Mouse (Mus musculus): Measurements from ENCODE around the gene Pip4k2b. TPM values are rescaled to one million over a fixed set of nuclear protein-coding genes. Genes with fewer than 3 reads are reported as not detected.
A peak's percentile ranks its signal among the peaks of the same experiment; 100 is the strongest.

The Pip4k2b gene
- polyA plus RNA-seq, 1 experiment from 2014 or later, result 6.2 TPM

DNA sequence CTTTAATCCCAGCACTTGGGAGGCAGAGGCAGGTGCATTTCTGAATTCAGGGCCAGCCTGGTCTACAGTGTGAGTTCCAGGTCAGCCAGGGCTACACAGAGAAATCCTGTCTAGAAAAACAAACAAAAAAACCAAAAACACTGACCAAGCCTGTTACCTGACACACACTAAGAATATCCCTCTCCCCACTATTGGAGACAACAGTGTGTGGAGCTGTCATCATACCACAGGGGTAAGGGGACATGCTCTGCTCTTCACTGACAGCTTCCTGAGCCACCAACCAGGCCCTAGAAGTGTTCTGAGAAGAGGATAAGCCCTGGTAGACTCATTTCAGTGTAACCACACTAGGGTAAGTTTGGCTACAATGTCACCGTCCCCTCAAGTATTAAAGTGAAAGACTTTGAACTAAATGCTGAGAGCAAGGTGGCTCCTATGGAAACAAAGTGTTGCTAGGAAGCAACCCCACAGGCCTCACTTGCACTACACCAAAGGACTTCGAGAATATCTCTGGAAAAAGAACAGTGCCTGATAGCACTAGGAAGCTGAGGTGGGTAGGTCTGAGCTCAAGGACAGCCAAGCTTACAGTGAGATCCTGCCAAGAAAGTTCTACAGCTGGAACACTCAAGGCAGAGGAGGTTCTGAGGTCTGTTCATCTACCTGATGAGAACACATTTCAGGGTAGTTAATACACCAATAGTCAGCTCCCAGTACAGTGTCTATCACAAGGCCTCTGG is 35.6 kb upstream of the Pip4k2b start:
- Histone ChIP-seq H3K27me3 (ENCODE audit: control insufficient read depth, insufficient read depth, low read length) (no peaks in the 10 kb centered on the region), H3K27ac (ENCODE audit: low read depth, low read length) (no peak overlapping the region), H3K4me3 (ENCODE audit: low read depth, low read length) (peak overlapping the region; percentile 95; the same call in 1 of the 2 replicates), H3K9me3 (ENCODE audit: control insufficient read depth, low read length) (no peaks in the 10 kb centered on the region), H3K36me3 (ENCODE audit: control insufficient read depth, insufficient read depth, low read length) (peaks cover 34% of the 10 kb centered on the region), H3K9ac (replicated peaks; ENCODE audit: low read depth, low read length) (no peak overlapping the region), H3K4me2 (ENCODE audit: low read depth, low read length) (peak overlapping the region; percentile 86), H3K4me1 (ENCODE audit: control insufficient read depth, insufficient read depth, low read length) (peaks cover 11% of the 10 kb centered on the region)
- no peak for ATAC-seq (ENCODE audit: low read depth)
- WGBS, result 89% methylated on average over 2 of the region's 2 CpGs

DNA sequence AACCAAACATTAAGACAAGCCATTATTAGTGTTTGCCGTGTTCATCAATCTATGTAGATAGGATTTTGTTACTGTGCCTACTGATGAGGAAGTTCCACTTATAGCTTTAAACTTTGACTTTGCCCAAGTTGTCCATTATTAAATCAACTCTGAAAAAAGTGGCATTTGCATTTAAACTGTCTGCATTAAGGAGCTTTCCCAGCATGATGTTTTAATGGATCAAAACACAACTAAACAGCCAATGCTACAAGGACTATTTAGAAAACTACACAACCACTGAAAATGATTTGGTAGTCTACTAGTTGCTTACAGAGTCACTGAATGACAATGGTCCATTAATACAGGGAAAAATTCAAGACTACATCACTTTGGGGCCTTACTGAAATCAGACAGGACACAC is 34.4 kb upstream of the Pip4k2b start:
- Histone ChIP-seq H3K4me3 (ENCODE audit: low read depth, low read length) (no peak overlapping the region), H3K27me3 (ENCODE audit: control insufficient read depth, insufficient read depth, low read length) (no peaks in the 10 kb centered on the region), H3K27ac (ENCODE audit: low read depth, low read length) (no peak overlapping the region), H3K36me3 (ENCODE audit: control insufficient read depth, insufficient read depth, low read length) (peaks cover 34% of the 10 kb centered on the region), H3K9ac (replicated peaks; ENCODE audit: low read depth, low read length) (no peak overlapping the region), H3K9me3 (ENCODE audit: control insufficient read depth, low read length) (no peaks in the 10 kb centered on the region), H3K4me2 (ENCODE audit: low read depth, low read length) (no peak overlapping the region), H3K4me1 (ENCODE audit: control insufficient read depth, insufficient read depth, low read length) (peaks cover 11% of the 10 kb centered on the region)
- ATAC-seq (ENCODE audit: low read depth), result no peak
- WGBS, result 100% methylated on average over 1 of the region's 1 CpGs

DNA sequence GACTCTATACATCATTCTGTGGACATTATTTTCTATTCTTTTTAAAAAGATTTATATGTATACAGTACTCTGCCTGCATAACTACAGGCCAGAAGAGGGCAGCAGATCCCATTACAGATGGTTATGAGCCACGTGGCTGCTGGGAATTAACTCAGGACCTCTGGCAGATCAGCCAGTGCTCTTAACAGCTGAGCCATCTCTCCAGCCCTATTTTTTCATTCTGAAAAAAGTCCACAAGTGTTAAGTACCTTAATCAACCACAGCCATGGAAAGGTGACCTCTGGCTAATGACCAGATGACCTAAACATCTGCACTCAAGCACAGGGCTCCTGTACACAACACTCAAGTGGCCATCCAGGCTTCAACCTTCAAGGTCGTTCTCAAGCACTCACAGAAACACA is 32.6 kb upstream of the Pip4k2b start:
- 45% methylated on average over 2 of the region's 2 CpGs for WGBS
- H3K4me1 ChIP-seq (ENCODE audit: control insufficient read depth, insufficient read depth, low read length), result peaks cover 11% of the 10 kb centered on the region
- H3K9ac ChIP-seq (replicated peaks; ENCODE audit: low read depth, low read length), result no peak overlapping the region
- no peaks in the 10 kb centered on the region for H3K27me3 ChIP-seq (ENCODE audit: control insufficient read depth, insufficient read depth, low read length)
- no peak overlapping the region for H3K27ac ChIP-seq (ENCODE audit: low read depth, low read length)
- no peak overlapping the region for H3K4me2 ChIP-seq (ENCODE audit: low read depth, low read length)
- no peaks in the 10 kb centered on the region for H3K9me3 ChIP-seq (ENCODE audit: control insufficient read depth, low read length)
- H3K4me3 ChIP-seq (ENCODE audit: low read depth, low read length), result no peak overlapping the region
- no peak for ATAC-seq (ENCODE audit: low read depth)
- H3K36me3 ChIP-seq (ENCODE audit: control insufficient read depth, insufficient read depth, low read length), result peaks cover 34% of the 10 kb centered on the region

DNA sequence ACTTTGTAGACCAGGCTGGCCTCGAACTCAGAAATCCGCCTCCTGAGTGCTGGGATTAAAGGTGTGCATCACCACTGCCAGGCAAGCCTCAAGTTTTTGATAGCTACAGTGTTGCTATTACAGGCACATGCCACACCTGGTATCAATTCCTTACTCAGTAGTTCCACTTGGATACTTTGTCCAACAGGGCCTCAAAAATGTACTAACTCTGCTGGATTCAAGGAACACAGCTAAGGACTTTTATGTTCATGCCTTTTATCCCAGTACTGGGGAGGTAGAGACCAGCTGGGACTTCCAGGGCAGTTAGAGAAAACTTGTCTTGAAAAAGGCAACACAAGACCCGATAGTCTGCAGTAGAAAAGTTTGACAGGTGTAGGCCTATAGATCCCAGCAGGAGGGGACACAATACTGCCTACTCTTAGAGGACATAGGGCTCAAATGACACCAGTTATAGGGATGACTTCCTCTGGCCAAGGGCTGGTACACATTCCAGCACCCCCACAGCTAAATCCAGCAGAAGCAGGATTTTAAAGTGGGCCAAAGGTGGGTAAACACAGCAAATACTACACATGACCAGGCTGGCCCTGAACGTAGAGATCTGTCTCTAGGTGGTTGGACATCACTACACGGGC is 32.1 kb upstream of the Pip4k2b start:
- H3K27me3 ChIP-seq (ENCODE audit: control insufficient read depth, insufficient read depth, low read length), result no peaks in the 10 kb centered on the region
- peaks cover 11% of the 10 kb centered on the region for H3K4me1 ChIP-seq (ENCODE audit: control insufficient read depth, insufficient read depth, low read length)
- no peak overlapping the region for H3K27ac ChIP-seq (ENCODE audit: low read depth, low read length)
- no peak for ATAC-seq (ENCODE audit: low read depth)
- no peak overlapping the region for H3K9ac ChIP-seq (replicated peaks; ENCODE audit: low read depth, low read length)
- no peaks in the 10 kb centered on the region for H3K9me3 ChIP-seq (ENCODE audit: control insufficient read depth, low read length)
- H3K36me3 ChIP-seq (ENCODE audit: control insufficient read depth, insufficient read depth, low read length), result peaks cover 34% of the 10 kb centered on the region
- H3K4me3 ChIP-seq (ENCODE audit: low read depth, low read length), result no peak overlapping the region
- 55% methylated on average over 5 of the region's 5 CpGs for WGBS
- H3K4me2 ChIP-seq (ENCODE audit: low read depth, low read length), result no peak overlapping the region

DNA sequence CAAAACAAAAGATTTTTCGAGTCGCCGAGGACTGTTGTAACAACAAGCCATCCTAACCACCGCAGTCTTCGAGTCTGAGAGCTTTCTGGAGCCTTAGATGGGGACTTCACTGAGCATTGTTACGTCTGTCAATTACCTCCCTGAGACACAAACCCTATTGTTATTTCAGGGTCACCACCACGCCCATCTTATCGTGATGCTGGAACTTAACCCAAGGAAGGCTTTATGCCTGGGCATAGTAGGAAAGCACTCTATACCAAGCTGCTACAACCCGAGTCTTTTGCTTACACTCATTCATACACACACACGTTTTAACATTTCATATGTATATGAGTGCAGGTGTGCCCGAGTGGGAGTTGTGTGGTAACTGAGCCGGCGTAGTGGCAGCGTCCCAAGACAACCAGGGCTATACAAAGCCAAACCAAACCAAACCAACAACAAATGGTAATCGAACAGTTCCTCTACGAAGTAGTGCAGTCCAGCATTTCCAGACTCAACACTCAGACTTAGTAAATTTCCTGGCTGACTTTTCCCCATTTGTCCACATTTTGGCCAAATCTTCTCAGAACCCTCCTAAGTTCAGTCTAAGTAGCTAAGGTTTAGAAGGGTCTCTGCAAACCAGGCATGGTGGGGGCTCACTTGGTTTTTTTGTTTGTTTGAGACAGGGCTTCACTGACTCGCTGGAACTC is 31.4 kb upstream of the Pip4k2b start, which contains the start of gene 1700001P01Rik:
TSS of gene 1700001P01Rik (minus strand) at position 111 of the 689 bp plus-strand sequence.
- H3K4me2 ChIP-seq (ENCODE audit: low read depth, low read length), result no peak within 1 kb of the TSS

DNA sequence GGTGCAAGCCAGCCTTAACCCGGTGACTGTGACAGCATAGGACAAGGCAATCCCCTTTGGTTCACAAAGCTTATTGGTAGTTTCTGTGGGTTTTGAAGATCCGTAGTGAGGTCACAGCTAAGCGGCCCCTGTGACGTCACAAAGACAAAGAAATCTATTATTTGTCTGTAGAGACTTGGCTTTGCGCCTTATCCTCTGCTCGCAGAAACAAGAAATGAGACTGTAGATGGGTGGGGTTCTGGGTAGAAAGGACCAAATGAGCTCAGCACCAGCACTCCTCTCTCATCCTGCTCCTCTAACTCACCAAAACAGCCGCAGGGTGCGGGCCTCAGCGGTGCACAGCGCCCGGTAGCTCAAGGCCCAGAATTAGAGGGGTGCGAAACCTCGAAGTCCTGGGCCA is 30.7 kb upstream of the Pip4k2b start:
- ATAC-seq (ENCODE audit: low read depth), result no peak
- Histone ChIP-seq H3K4me2 (ENCODE audit: low read depth, low read length) (no peak overlapping the region), H3K9ac (replicated peaks; ENCODE audit: low read depth, low read length) (no peak overlapping the region), H3K4me3 (ENCODE audit: low read depth, low read length) (no peak overlapping the region), H3K4me1 (ENCODE audit: control insufficient read depth, insufficient read depth, low read length) (no peaks in the 10 kb centered on the region; the same call in 1 of the 2 replicates), H3K27ac (ENCODE audit: low read depth, low read length) (no peak overlapping the region), H3K36me3 (ENCODE audit: control insufficient read depth, insufficient read depth, low read length) (peaks cover 28% of the 10 kb centered on the region), H3K27me3 (ENCODE audit: control insufficient read depth, insufficient read depth, low read length) (no peaks in the 10 kb centered on the region), H3K9me3 (ENCODE audit: control insufficient read depth, low read length) (no peaks in the 10 kb centered on the region)
- WGBS, result 79% methylated on average over 13 of the region's 13 CpGs

More for the DNA sequence above, 31.4 kb upstream of the Pip4k2b start, which contains the start of gene 1700001P01Rik:
- H3K27me3 ChIP-seq (ENCODE audit: control insufficient read depth, insufficient read depth, low read length), result no peaks in the 10 kb centered on the region
- H3K4me1 ChIP-seq (ENCODE audit: control insufficient read depth, insufficient read depth, low read length), result peaks cover 8% of the 10 kb centered on the region
- no peak within 1 kb of the TSS for H3K4me3 ChIP-seq (ENCODE audit: low read depth, low read length)
- H3K27ac ChIP-seq (ENCODE audit: low read depth, low read length), result no peak within 1 kb of the TSS
- H3K9me3 ChIP-seq (ENCODE audit: control insufficient read depth, low read length), result no peaks in the 10 kb centered on the region
- no peak for ATAC-seq (ENCODE audit: low read depth)
- peaks cover 34% of the 10 kb centered on the region for H3K36me3 ChIP-seq (ENCODE audit: control insufficient read depth, insufficient read depth, low read length)
- WGBS, result 44% methylated on average over 17 of the region's 17 CpGs
- H3K9ac ChIP-seq (replicated peaks; ENCODE audit: low read depth, low read length), result no peak within 1 kb of the TSS

DNA sequence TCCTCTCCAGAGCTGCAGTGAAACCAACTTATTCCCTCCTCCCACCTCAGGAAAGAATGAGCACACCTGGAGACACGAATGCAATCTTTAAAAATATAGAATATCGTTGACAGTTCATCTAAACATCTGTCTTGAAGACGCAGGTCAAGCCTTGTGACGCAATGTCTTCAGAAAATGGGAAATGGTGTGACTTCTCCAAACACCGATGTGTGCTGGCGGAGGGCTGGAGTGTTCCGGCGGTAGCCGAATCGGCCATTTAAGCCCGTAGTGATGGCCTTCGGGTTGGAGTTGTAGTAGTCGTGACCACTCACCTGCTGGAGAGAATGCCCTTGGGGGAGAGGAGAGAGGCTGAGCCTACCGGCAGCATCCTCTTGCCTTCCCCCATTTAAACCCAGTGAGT is 26.9 kb upstream of the Pip4k2b start:
- no peaks in the 10 kb centered on the region for H3K9me3 ChIP-seq (ENCODE audit: control insufficient read depth, low read length)
- H3K36me3 ChIP-seq (ENCODE audit: control insufficient read depth, insufficient read depth, low read length), result no peaks in the 10 kb centered on the region
- no peak for ATAC-seq (ENCODE audit: low read depth)
- no peak overlapping the region for H3K4me2 ChIP-seq (ENCODE audit: low read depth, low read length)
- 79% methylated on average over 14 of the region's 14 CpGs for WGBS
- H3K27me3 ChIP-seq (ENCODE audit: control insufficient read depth, insufficient read depth, low read length), result no peaks in the 10 kb centered on the region
- no peak overlapping the region for H3K4me3 ChIP-seq (ENCODE audit: low read depth, low read length)
- no peak overlapping the region for H3K9ac ChIP-seq (replicated peaks; ENCODE audit: low read depth, low read length)
- no peak overlapping the region for H3K27ac ChIP-seq (ENCODE audit: low read depth, low read length)
- no peaks in the 10 kb centered on the region for H3K4me1 ChIP-seq (ENCODE audit: control insufficient read depth, insufficient read depth, low read length)

DNA sequence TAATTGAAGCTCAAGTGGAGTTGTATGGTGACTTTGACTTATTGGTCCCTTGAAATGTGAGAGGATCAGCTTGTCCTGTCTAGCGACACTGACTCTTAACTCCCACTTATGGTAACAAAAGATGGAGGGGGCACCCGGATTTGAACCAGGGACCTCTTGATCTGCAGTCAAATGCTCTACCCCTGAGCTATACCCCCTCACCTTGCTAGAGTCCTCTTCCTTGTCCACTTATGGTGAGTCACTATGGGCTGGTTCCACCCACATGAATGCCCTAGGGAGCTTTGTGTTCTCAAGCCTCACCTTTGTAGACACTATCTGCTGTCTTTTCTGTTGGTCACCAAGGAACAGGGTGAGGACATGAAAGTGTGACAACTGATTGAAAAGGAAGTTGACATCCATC is 25.2 kb upstream of the Pip4k2b start:
- ATAC-seq (ENCODE audit: low read depth), result no peak
- Histone ChIP-seq H3K4me2 (ENCODE audit: low read depth, low read length) (no peak overlapping the region), H3K4me1 (ENCODE audit: control insufficient read depth, insufficient read depth, low read length) (peaks cover 9% of the 10 kb centered on the region), H3K9ac (replicated peaks; ENCODE audit: low read depth, low read length) (no peak overlapping the region), H3K27ac (ENCODE audit: low read depth, low read length) (no peak overlapping the region), H3K27me3 (ENCODE audit: control insufficient read depth, insufficient read depth, low read length) (no peaks in the 10 kb centered on the region), H3K36me3 (ENCODE audit: control insufficient read depth, insufficient read depth, low read length) (no peaks in the 10 kb centered on the region), H3K9me3 (ENCODE audit: control insufficient read depth, low read length) (no peaks in the 10 kb centered on the region), H3K4me3 (ENCODE audit: low read depth, low read length) (no peak overlapping the region)
- 38% methylated on average over 2 of the region's 2 CpGs for WGBS

Data from neural tube, embryonic 14.5 days (tissue).